In the genomic region with DNA sequence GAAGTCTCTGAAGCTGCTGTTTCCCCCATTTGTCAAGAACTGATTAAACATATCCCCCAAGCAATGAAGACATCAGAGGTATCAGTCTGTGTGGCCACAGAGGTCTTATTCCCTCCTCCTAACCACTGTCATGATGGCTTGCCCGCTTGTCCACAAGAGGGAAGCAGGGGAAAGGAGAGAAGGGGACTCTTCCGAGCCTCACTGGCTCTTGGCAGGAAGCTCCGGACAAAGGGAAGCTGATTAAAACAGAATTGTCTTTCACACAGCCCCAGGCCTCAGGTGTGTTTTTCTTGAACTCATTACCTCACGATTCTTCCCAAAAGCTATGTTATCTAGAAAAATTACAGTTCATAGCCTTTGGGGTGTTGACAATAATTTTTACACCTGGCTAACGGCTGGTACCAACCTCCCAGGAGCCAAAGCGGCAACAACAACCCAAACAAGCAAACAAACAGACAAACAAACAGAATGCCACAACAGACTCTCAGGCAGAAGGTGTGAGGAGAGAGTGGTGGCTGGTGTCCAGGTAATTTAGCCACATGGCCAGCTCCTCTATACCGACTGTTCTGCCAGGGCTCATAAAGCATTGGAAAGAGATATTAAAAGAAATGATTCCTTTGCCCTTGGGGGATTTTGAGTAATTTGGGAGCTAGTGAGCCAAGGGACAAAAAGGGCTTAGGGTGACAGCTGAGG, we compare ENCODE assay signal across 8 mouse cellular contexts.
A peak's percentile ranks its signal among the peaks of the same experiment; 100 is the strongest.
DNase-seq lines count a peak whose midpoint lies in the region; TF ChIP-seq lines count a peak whose summit lies in the region.

No protein-coding gene starts in this region.

- peak; percentile 80 for DNase-seq in left cerebral cortex, postnatal 4 days
- DNase-seq in left cerebral cortex, postnatal 36 days (ENCODE audit: low spot score in 2 of 2) = no peak
- peak; percentile 74 for DNase-seq in brain, embryonic 14.5 days (ENCODE audit: low read depth)
- peak; percentile 16 to 26 for DNase-seq in heart, adult 9 months (ENCODE audit: low spot score in 2 of 2)
- DNase-seq in kidney, postnatal 36 days = peak; percentile 50 to 71
- peak; percentile 15 for DNase-seq in skeletal muscle tissue, adult 2 months (ENCODE audit: low read depth, low spot score)
- no peak for DNase-seq in T-cell, adult 2 months (ENCODE audit: low spot score)
- DNase-seq in layer of hippocampus, adult 9-10 months (ENCODE audit: low spot score) = no peak

- no peak for TF ChIP-seq POLR2A in brain, embryonic 14.5 days (IDR thresholded peaks at IDR 0.05; ENCODE audit: borderline replicate concordance, extremely low read depth, insufficient read depth, insufficient read length, poor library complexity, severe bottlenecking)

- intact Hi-C loops in left cerebral cortex, postnatal 4 days (cut with DNase I) = no loop called here
- intact Hi-C loops in left cerebral cortex, postnatal 36 days (cut with DNase I) = loop anchor here (5.0 kb wide), 1 partner anchor 107 kb away; no protein-coding TSS in a partner anchor

- TF ChIP-seq CTCF in brain, embryonic 14.5 days (IDR thresholded peaks at IDR 0.05; ENCODE audit: borderline replicate concordance, extremely low read depth, insufficient read depth, insufficient read length) = peak; percentile 55; the same call in 1 of the 2 replicates

Comparison
In these comparisons a context has a peak if more than half of its experiments do, and no peak if none do; other contexts are left out.
1. DNase-seq: peak in left cerebral cortex, postnatal 4 days (single experiment), brain, embryonic 14.5 days (single experiment), heart, adult 9 months (2 of 2), kidney, postnatal 36 days (2 of 2) and skeletal muscle tissue, adult 2 months (single experiment); none in left cerebral cortex, postnatal 36 days (0 of 2), T-cell, adult 2 months (single experiment) and layer of hippocampus, adult 9-10 months (single experiment).